Mouse (Mus musculus): ENCODE data around the gene Myh2. TPM values are rescaled to one million over a fixed set of nuclear protein-coding genes. Genes with fewer than 3 reads are reported as not detected.

Gene Myh2
- polyA plus RNA-seq, 1 experiment from 2014 or later, result 0.07 TPM

- no peak for TF ChIP-seq CTCF (IDR thresholded peaks at IDR 0.05; ENCODE audit: low read depth)
- H3K36me3 ChIP-seq (ENCODE audit: control insufficient read depth, insufficient read depth), result no peaks in the 10 kb centered on the region
Measured at GRCm38 (mm10) chr11:67145482-67146408, 25.1 kb upstream of the Myh2 start.

DNA sequence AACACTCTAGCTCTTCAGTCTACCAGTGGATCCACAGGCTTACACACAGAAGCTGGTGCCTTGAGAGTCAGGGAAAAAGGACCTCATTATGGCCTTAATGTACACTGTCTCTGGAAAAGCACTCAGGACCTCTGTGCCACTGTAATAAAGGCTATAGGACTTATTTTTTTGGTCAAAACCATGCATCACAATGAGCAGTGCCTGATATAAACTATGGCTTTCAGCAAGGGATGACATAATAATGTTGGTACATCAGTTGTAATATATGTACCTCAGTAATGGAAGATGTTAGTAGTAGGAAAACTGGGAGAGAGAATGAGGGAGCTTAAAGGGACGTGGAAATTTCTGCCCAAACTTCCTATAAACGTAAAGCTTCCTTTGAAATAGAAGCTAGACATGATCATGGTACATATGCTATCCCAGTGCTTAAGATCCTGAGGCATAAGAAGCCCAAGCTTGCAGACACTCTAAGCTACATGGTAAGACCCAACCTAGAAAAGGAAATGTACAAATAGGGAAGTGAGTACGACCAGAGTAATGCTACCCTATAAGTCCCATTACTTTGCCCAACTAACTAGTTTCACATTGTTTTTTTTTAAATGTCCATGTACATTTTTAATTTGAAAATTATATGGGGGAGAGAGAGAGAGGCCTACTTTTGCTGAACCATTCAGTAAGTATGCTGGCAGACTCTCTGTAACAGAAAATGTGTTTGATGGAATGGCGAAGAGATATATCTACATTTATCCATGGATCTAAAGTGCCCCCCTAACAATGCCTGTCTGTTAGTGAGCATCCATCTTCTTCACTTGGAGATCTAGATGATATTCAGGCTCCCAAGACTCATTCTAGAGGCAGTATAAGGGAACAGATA lies 24.2 kb upstream of the Myh2 start:
- H3K36me3 ChIP-seq (ENCODE audit: control insufficient read depth, insufficient read depth), result no peaks in the 10 kb centered on the region
- no peaks in the 10 kb centered on the region for H3K27me3 ChIP-seq (replicated peaks; ENCODE audit: control insufficient read depth, insufficient read depth, low read length)
- no peak overlapping the region for H3K27ac ChIP-seq (ENCODE audit: low read depth, low read length)
- ATAC-seq, result no peak
- 89% methylated on average over 4 of the region's 4 CpGs for WGBS
- no peaks in the 10 kb centered on the region for H3K9me3 ChIP-seq (ENCODE audit: control insufficient read depth)
- H3K4me1 ChIP-seq (replicated peaks; ENCODE audit: control insufficient read depth, insufficient read depth, low read length), result no peaks in the 10 kb centered on the region
- TF ChIP-seq CTCF (IDR thresholded peaks at IDR 0.05; ENCODE audit: low read depth), result no peak
- no peak overlapping the region for H3K9ac ChIP-seq (ENCODE audit: low read depth, low read length)
- no peak overlapping the region for H3K4me3 ChIP-seq (ENCODE audit: low read depth, low read length)
- H3K4me2 ChIP-seq (replicated peaks; ENCODE audit: low read depth), result no peak overlapping the region

More at GRCm38 (mm10) chr11:67145482-67146408, 25.1 kb upstream of the Myh2 start:
- H3K27me3 ChIP-seq (replicated peaks; ENCODE audit: control insufficient read depth, insufficient read depth, low read length), result no peaks in the 10 kb centered on the region
- 79% methylated on average over 5 of the region's 5 CpGs for WGBS
- H3K9ac ChIP-seq (ENCODE audit: low read depth, low read length), result no peak overlapping the region
- H3K27ac ChIP-seq (ENCODE audit: low read depth, low read length), result no peak overlapping the region
- no peak overlapping the region for H3K4me3 ChIP-seq (ENCODE audit: low read depth, low read length)
- H3K4me1 ChIP-seq (replicated peaks; ENCODE audit: control insufficient read depth, insufficient read depth, low read length), result no peaks in the 10 kb centered on the region
- H3K4me2 ChIP-seq (replicated peaks; ENCODE audit: low read depth), result no peak overlapping the region
- no peak for ATAC-seq
- no peaks in the 10 kb centered on the region for H3K9me3 ChIP-seq (ENCODE audit: control insufficient read depth)

- H3K27me3 ChIP-seq (replicated peaks; ENCODE audit: control insufficient read depth, insufficient read depth, low read length), result no peaks in the 10 kb centered on the region
- no peaks in the 10 kb centered on the region for H3K9me3 ChIP-seq (ENCODE audit: control insufficient read depth)
- no peak for TF ChIP-seq CTCF (IDR thresholded peaks at IDR 0.05; ENCODE audit: low read depth)
- WGBS, result 88% methylated on average over 12 of the region's 12 CpGs
- no peak overlapping the region for H3K9ac ChIP-seq (ENCODE audit: low read depth, low read length)
- H3K27ac ChIP-seq (ENCODE audit: low read depth, low read length), result no peak overlapping the region
- no peak for ATAC-seq
- no peak overlapping the region for H3K4me2 ChIP-seq (replicated peaks; ENCODE audit: low read depth)
- no peaks in the 10 kb centered on the region for H3K36me3 ChIP-seq (ENCODE audit: control insufficient read depth, insufficient read depth)
- no peak overlapping the region for H3K4me3 ChIP-seq (ENCODE audit: low read depth, low read length)
- H3K4me1 ChIP-seq (replicated peaks; ENCODE audit: control insufficient read depth, insufficient read depth, low read length), result no peaks in the 10 kb centered on the region
Measured at GRCm38 (mm10) chr11:67147283-67147921, 23.4 kb upstream of the Myh2 start.

DNA sequence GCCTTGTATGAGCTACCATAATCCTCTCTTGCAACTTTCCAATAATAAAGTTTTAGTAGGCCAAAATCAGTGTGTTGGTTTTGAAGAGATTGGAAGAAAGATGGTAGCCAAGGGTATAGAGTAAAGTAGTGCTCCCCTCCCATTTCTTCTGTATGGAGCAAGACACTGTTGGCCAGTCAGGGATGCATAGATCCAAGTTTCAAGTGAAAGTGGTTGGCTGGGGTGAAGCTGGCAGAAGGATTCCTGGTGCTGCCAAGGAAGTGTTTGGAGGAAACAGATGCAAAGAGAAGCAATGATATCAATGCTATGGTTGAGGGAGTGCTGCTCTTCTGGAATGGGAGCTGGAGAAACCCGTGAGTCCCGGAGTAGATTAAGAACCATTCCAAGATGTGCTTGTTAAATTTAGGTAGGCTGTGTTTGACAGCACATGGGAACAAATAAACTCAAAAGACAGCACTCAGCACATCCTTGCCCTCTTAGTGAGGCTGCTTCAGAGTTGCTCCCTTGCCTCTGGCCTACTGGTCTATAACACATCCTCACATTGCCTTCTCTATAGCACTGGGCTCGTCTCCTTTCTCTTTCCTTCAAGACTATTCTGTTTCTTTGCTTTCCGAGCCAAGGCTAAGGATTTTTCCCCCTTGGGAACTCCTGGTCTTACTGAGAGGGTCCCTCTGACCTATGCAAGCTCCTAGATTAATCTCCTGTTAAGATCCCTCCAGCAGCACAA lies 22.4 kb upstream of the Myh2 start:
- Histone ChIP-seq H3K4me1 (replicated peaks; ENCODE audit: control insufficient read depth, insufficient read depth, low read length) (no peaks in the 10 kb centered on the region), H3K27ac (ENCODE audit: low read depth, low read length) (no peak overlapping the region), H3K4me2 (replicated peaks; ENCODE audit: low read depth) (no peak overlapping the region), H3K36me3 (ENCODE audit: control insufficient read depth, insufficient read depth) (no peaks in the 10 kb centered on the region), H3K9ac (ENCODE audit: low read depth, low read length) (no peak overlapping the region), H3K4me3 (ENCODE audit: low read depth, low read length) (no peak overlapping the region), H3K9me3 (ENCODE audit: control insufficient read depth) (no peaks in the 10 kb centered on the region), H3K27me3 (replicated peaks; ENCODE audit: control insufficient read depth, insufficient read depth, low read length) (no peaks in the 10 kb centered on the region)
- 71% methylated on average over 4 of the region's 4 CpGs for WGBS
- no peak for TF ChIP-seq CTCF (IDR thresholded peaks at IDR 0.05; ENCODE audit: low read depth)
- ATAC-seq, result no peak

GRCm38 (mm10) chr11:67150237-67150636 lies 20.6 kb upstream of the Myh2 start:
- 91% methylated on average over 2 of the region's 2 CpGs for WGBS
- H3K4me2 ChIP-seq (replicated peaks; ENCODE audit: low read depth), result no peak overlapping the region

More at GRCm38 (mm10) chr11:67150237-67150636, 20.6 kb upstream of the Myh2 start:
- Histone ChIP-seq H3K4me1 (replicated peaks; ENCODE audit: control insufficient read depth, insufficient read depth, low read length) (no peaks in the 10 kb centered on the region), H3K9ac (ENCODE audit: low read depth, low read length) (no peak overlapping the region), H3K27ac (ENCODE audit: low read depth, low read length) (no peak overlapping the region), H3K27me3 (replicated peaks; ENCODE audit: control insufficient read depth, insufficient read depth, low read length) (no peaks in the 10 kb centered on the region), H3K4me3 (ENCODE audit: low read depth, low read length) (no peak overlapping the region), H3K36me3 (ENCODE audit: control insufficient read depth, insufficient read depth) (no peaks in the 10 kb centered on the region), H3K9me3 (ENCODE audit: control insufficient read depth) (no peaks in the 10 kb centered on the region)
- no peak for TF ChIP-seq CTCF (IDR thresholded peaks at IDR 0.05; ENCODE audit: low read depth)
- ATAC-seq, result no peak
